15 mouse cellular contexts compared by ENCODE assay signal in the genomic region with DNA sequence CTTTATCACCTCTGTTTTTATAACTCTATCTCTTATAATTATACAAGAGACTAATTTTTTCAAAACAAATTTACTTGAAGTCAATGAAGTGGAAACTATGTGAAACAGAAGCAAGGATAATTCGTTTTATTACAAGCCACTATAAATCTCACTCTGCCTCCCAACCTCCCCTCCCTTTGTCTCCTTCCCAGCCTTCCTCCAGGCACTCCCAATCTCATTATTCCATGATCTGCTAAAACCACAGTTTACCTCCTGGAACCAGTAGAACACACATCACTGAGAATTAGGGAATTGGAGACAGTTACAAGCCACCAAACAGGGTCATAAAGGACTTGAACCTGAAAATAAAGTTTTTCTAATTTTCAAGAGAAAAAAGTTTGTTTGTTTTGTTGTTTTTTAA. TPM values are rescaled to one million over a fixed set of nuclear protein-coding genes. Genes with fewer than 3 reads are reported as not detected.
A peak's percentile ranks its signal among the peaks of the same experiment; 100 is the strongest.
DNase-seq lines count a peak whose midpoint lies in the region; ATAC-seq lines count a peak whose summit lies in the region.
"Had no signal": no experiment of that assay in that cellular context is flagged by ENCODE, and none has a peak within 500 bp of the region (broad histone marks: within the 10 kb centered on the region; RNA-seq: fewer than 3 reads in every experiment).

No protein-coding gene starts in this region.

- WGBS in forebrain, embryonic 11.5 days: 5% methylated on average over 1 of the region's 1 CpGs
- 12% methylated on average over 1 of the region's 1 CpGs for WGBS in hindbrain, embryonic 16.5 days
- WGBS in neural tube, embryonic 13.5 days: 5% methylated on average over 1 of the region's 1 CpGs
- 52% methylated on average over 1 of the region's 1 CpGs for WGBS in heart, embryonic 11.5 days (ENCODE audit: insufficient replicate concordance)

- no peaks in the 10 kb centered on the region for H3K36me3 ChIP-seq in forebrain, embryonic 11.5 days (ENCODE audit: control insufficient read depth, insufficient read depth, low read length)
- H3K36me3 ChIP-seq in hindbrain, embryonic 16.5 days (ENCODE audit: control insufficient read depth, insufficient read depth, low read length): no peaks in the 10 kb centered on the region
- H3K36me3 ChIP-seq in neural tube, embryonic 13.5 days: no peaks in the 10 kb centered on the region
- H3K36me3 ChIP-seq in heart, embryonic 11.5 days (ENCODE audit: control insufficient read depth, insufficient read depth, low read length): no peaks in the 10 kb centered on the region
- H3K36me3 ChIP-seq: heart, embryonic 15.5 days; limb, embryonic 12.5 days had no signal

- H3K27me3 ChIP-seq in forebrain, embryonic 11.5 days (ENCODE audit: control insufficient read depth, insufficient read depth, low read length): no peaks in the 10 kb centered on the region
- no peaks in the 10 kb centered on the region for H3K27me3 ChIP-seq in hindbrain, embryonic 16.5 days (replicated peaks; ENCODE audit: control insufficient read depth, insufficient read depth, low read length)
- H3K27me3 ChIP-seq in neural tube, embryonic 13.5 days: no peaks in the 10 kb centered on the region
- H3K27me3 ChIP-seq in heart, embryonic 11.5 days (ENCODE audit: control insufficient read depth, insufficient read depth, low read length): no peaks in the 10 kb centered on the region
- H3K27me3 ChIP-seq: heart, embryonic 15.5 days had no signal

- H3K9ac ChIP-seq in forebrain, embryonic 11.5 days (ENCODE audit: low read length): no peak overlapping the region
- H3K9ac ChIP-seq in hindbrain, embryonic 16.5 days (ENCODE audit: low read depth, low read length): no peak overlapping the region
- 0 out of 2 replicates have a peak overlapping the region, but pooled peaks have one; percentile 59 for H3K9ac ChIP-seq in neural tube, embryonic 13.5 days
- H3K9ac ChIP-seq in heart, embryonic 11.5 days (ENCODE audit: low read depth, low read length): no peak overlapping the region
- H3K9ac ChIP-seq: heart, embryonic 15.5 days; limb, embryonic 12.5 days had no signal

- peak overlapping the region; percentile 73; the same call in 1 of the 2 replicates for H3K4me2 ChIP-seq in forebrain, embryonic 11.5 days (ENCODE audit: low read depth, low read length, severe bottlenecking)
- H3K4me2 ChIP-seq in hindbrain, embryonic 16.5 days (ENCODE audit: low read length): peak overlapping the region; percentile 86
- peak overlapping the region; percentile 86 for H3K4me2 ChIP-seq in neural tube, embryonic 13.5 days
- H3K4me2 ChIP-seq in heart, embryonic 11.5 days: no peak overlapping the region

- peaks cover 10% of the 10 kb centered on the region; the same call in 1 of the 2 replicates for H3K4me1 ChIP-seq in forebrain, embryonic 11.5 days (replicated peaks; ENCODE audit: control insufficient read depth, insufficient read depth, low read length)
- peaks cover 11% of the 10 kb centered on the region for H3K4me1 ChIP-seq in hindbrain, embryonic 16.5 days (ENCODE audit: control insufficient read depth, insufficient read depth, low read depth, low read length)
- H3K4me1 ChIP-seq in neural tube, embryonic 13.5 days (replicated peaks): peaks cover 48% of the 10 kb centered on the region
- 0 out of 2 replicates have a peak, but pooled peaks cover 6% of the 10 kb centered on the region for H3K4me1 ChIP-seq in heart, embryonic 11.5 days (ENCODE audit: control insufficient read depth, insufficient read depth, low read length)

- no peak overlapping the region for H3K27ac ChIP-seq in forebrain, embryonic 11.5 days (ENCODE audit: low read depth, low read length)
- H3K27ac ChIP-seq in hindbrain, embryonic 16.5 days (ENCODE audit: low read depth, low read length): no peak overlapping the region
- peak overlapping the region; percentile 53 for H3K27ac ChIP-seq in neural tube, embryonic 13.5 days (replicated peaks)
- no peak overlapping the region for H3K27ac ChIP-seq in heart, embryonic 11.5 days (ENCODE audit: low read depth, low read length)
- H3K27ac ChIP-seq: heart, embryonic 15.5 days; limb, embryonic 12.5 days had no signal

- H3K9me3 ChIP-seq in forebrain, embryonic 11.5 days (ENCODE audit: control insufficient read depth, low read length): no peaks in the 10 kb centered on the region
- H3K9me3 ChIP-seq in hindbrain, embryonic 16.5 days (ENCODE audit: control insufficient read depth, low read length): no peaks in the 10 kb centered on the region
- no peaks in the 10 kb centered on the region for H3K9me3 ChIP-seq in neural tube, embryonic 13.5 days
- no peaks in the 10 kb centered on the region for H3K9me3 ChIP-seq in heart, embryonic 11.5 days (replicated peaks; ENCODE audit: control insufficient read depth, low read length)
- H3K9me3 ChIP-seq: heart, embryonic 15.5 days; limb, embryonic 12.5 days had no signal

- ATAC-seq in forebrain, embryonic 11.5 days (replicated peaks; ENCODE audit: low FRiP score): no peak
- no peak for ATAC-seq in hindbrain, embryonic 16.5 days
- ATAC-seq in neural tube, embryonic 13.5 days (ENCODE audit: low read depth): no peak
- ATAC-seq in heart, embryonic 11.5 days (replicated peaks; ENCODE audit: insufficient number of reproducible peaks, low FRiP score, low TSS enrichment): no peak
- ATAC-seq: intestine, embryonic 16.5 days had no signal

- peak overlapping the region; percentile 79; the same call in 1 of the 2 replicates for H3K4me3 ChIP-seq in forebrain, embryonic 11.5 days (ENCODE audit: low read depth, low read length)
- H3K4me3 ChIP-seq in hindbrain, embryonic 16.5 days (ENCODE audit: low read length): no peak overlapping the region
- peak overlapping the region; percentile 84 for H3K4me3 ChIP-seq in neural tube, embryonic 13.5 days
- no peak overlapping the region for H3K4me3 ChIP-seq in heart, embryonic 11.5 days (ENCODE audit: low read depth, low read length)
- H3K4me3 ChIP-seq: heart, embryonic 15.5 days; limb, embryonic 12.5 days had no signal

- peak; percentile 65 for DNase-seq in embryo, embryonic 10.5 days (ENCODE audit: low spot score)
- DNase-seq in embryo, embryonic 11 days: no peak
- no peak for DNase-seq in forebrain, embryonic 11.5 days (ENCODE audit: low spot score)
- no peak for DNase-seq in thymus, postnatal 36 days
- no peak for DNase-seq in urinary bladder, postnatal 10 days (ENCODE audit: low spot score)
- DNase-seq: cerebellum, adult 8-10 months; gastrocnemius, postnatal 10 days; layer of hippocampus, adult 9-11 months; lung, adult 18-20 months had no signal

RNA-seq across cellular contexts. Expression of a gene that starts 2.1 kb away (rescaled TPM):
- polyA plus RNA-seq in forebrain, embryonic 11.5 days (2014; fragmentation: Nextera tagmentation; extraction: Ambion mirVana): 27.5 and 27.6 TPM in 2 replicates
- polyA plus RNA-seq in hindbrain, embryonic 16.5 days (2015; fragmentation: Nextera tagmentation; extraction: Ambion mirVana): 4.4 and 7.4 TPM in 2 replicates
- polyA plus RNA-seq in neural tube, embryonic 13.5 days (2015; fragmentation: Nextera tagmentation; extraction: Ambion mirVana): 10.2 and 10.7 TPM in 2 replicates
- 0.90 and 0.99 TPM in 2 replicates for polyA plus RNA-seq in heart, embryonic 11.5 days (2014; fragmentation: Nextera tagmentation; extraction: Ambion mirVana)

RNA-seq across cellular contexts. Expression of a gene that starts 32.1 kb away (rescaled TPM):
- 3.0 and 4.0 TPM in 2 replicates for polyA plus RNA-seq in forebrain, embryonic 11.5 days (2014; fragmentation: Nextera tagmentation; extraction: Ambion mirVana)
- 7.1 and 9.7 TPM in 2 replicates for polyA plus RNA-seq in hindbrain, embryonic 16.5 days (2015; fragmentation: Nextera tagmentation; extraction: Ambion mirVana)
- 5.6 and 5.9 TPM in 2 replicates for polyA plus RNA-seq in neural tube, embryonic 13.5 days (2015; fragmentation: Nextera tagmentation; extraction: Ambion mirVana)
- polyA plus RNA-seq in heart, embryonic 11.5 days (2014; fragmentation: Nextera tagmentation; extraction: Ambion mirVana): 3.7 and 4.8 TPM in 2 replicates

Comparison
In these comparisons a context has a peak if more than half of its experiments do, and no peak if none do; other contexts are left out.
1. H3K4me3 ChIP-seq: peak in forebrain, embryonic 11.5 days (single experiment) and neural tube, embryonic 13.5 days (single experiment); none in hindbrain, embryonic 16.5 days (single experiment) and heart, embryonic 11.5 days (single experiment).